Mouse (Mus musculus): ENCODE results near the gene Nus1.

The Nus1 gene

DNA sequence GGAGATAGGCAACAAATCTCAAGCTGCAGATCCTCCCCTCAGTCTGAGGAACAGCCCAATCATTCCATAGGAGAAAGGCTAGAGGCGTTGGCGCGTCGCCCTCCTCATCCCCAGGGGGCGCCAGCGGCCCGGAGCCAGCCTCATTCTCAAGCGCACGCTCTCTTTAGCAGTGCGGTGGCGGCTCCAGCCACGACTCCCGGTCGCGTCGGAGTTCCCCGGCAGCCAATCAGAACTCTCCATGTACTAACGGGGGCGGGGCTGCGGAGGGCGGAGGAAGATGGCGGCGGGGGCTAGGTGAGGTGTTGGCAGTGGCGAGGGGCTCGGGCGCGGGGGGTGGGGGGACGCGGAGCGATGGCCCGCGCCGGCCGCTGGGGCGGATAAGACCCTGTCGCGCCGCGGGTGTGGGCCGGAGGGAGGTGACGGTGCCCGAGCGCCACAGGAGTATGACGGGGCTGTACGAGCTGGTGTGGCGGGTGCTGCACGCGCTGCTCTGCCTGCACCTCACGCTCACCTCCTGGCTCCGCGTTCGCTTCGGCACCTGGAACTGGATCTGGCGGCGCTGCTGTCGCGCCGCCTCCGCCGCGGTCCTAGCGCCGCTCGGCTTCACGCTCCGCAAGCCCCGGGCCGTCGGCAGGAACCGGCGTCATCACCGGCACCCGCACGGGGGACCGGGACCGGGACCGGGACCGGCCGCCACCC lies at the start of gene Nus1:
Gene Nus1, plus strand, starts transcription at position 249 of the 699 bp plus-strand sequence.
- peak; percentile 98 for DNase-seq

DNA sequence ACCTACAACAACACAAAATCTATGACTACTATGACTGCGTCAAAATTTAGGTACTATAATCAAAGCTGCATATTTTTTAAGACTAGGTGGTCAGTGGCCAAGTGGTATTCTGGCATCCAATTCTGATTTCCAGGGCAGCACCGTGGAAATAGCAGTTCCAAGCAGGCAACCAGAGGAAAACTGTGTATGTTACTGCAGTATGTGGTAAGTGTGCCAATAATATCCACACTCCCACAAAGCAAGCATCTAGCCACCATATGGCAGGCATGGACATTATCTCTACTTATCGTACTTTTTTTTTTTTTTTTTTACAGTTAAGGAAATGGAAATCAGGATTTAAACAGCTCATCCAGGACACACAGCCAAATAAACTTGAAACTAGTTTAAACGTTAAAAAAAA lies 49.0 kb upstream of the Nus1 start:
- DNase-seq, result peak; percentile 56

DNA sequence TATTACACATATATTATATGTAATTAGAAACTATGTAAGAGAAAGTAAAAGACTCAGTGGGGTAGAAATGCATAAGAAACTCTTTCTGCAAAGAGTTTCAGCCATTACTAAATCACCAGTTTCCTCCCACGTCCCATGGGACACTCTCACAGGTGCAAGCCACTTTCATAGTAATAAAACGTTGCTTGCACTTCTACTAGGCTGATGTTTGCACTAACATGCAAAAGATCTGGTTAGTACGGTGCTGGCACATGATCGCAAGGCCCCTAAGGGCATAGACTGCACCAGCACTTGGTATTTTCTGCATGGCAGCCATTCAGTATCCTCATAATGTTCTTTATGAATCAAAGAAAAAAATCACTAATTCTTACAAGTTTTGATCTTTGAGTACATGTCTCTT lies 43.5 kb upstream of the Nus1 start:
- no peak for DNase-seq

DNA sequence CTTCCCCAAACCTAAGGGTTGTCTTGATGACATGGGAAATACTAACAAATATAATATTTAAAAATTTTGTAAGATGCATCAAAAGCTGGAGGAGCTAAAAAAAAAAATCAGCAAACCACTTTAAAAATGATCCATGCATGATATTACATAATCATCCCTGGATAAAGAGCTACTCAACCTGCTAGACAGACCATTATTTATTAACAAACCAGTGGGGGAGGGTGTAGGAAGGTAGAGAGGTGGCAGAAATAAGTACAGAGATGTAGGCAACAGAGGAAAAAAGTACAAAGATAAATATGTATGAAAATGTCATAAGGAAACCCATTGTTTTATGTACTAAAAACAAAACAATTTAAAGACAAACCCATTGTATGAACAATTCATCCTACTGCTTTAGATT lies 42.7 kb upstream of the Nus1 start:
- DNase-seq, result no peak

DNA sequence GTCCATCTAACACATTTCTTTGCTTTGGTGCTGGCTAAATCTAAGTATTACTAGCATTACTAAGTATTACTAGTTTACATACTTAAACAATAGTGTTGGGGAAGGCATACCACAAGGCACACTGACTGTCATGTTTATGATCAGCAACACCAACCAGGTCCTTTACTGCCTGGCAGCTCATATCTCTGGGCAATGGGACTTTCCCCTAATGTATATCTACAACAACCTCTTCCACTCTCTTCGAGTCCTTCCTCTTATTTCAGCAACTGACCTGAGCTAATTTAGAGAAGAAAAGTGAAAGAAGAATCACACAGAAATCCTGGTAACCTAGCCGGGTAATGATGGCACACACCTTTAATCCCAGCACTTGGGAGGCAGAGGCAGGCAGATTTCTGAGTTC lies 40.9 kb upstream of the Nus1 start:
- DNase-seq, result no peak

DNA sequence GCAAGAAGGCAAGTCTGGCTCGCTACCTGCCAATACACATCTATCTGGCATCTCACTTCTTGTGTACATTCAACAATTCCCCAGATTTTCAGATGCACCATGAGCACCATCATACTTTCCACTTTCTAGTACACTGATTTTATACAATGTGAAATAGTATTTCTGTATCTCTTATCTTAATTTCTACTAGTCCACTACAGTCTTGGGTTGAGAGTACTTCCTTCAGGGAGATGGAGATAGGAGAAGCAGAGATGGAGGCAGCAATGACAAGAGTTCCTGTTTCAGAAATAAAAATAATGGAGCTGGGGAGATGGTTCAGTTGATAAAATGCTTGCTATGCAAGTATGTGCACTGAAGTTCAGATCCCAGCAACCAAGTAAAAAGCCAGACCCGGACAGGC lies 39.5 kb upstream of the Nus1 start:
- no peak for DNase-seq

DNA sequence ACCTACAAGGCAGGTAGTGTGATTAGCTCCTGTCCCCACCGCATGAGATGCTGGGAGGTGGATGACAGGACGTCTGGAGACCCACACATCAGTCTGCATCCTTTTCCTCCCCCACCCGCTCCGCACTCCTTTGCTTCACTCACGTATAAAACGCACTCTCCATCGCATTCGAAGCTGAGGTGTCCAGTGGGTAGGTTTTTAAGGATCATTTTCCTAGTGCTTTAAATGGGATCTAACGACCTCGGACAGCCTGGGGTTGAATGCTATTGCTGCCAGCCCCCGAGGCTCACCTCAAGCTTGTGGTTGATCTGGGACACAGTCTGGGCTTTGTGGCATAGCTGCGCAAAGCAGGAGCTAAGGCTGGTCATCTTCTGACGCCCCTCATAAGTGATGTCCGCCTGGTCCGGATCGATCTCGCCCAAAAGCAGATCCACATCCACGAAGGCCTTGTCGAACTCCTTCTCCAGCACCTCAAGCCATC lies 36.0 kb upstream of the Nus1 start:
- no peak for DNase-seq

DNA sequence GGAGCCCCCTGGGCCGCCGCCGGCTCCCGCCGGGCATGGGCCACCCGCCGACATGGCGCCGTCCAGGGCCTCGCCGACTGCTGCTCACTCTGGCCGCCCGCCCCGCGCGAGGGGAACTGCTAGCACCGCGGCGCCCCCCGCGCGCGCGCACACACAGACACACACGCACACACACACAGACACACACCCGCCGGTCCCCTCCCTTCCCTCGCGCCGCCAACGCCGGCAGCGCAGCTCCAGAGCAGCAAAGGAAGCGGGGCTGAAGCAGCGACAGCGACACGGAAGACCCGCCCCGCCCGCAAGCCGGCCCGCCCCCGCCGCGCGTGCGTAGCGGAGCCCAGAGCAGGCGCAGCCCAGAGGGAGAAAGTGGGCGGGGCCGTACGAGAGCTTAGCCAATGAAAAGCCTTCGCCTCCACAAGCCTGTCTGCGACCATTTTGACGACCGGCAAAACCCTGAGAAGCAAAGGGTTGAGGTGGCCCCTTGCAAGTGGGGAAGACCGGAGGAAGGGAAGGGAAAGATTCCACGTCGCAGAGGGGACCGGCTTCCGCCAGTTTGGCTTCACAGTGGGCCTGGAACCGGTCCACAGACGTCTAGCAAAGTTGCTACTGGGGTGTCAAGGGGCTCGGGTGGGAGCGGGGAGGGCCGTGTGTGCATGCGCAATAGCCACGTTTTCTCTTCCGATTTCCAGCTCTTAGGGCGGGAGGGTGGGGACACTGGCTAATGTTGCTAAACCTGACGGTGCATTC lies 35.3 kb upstream of the Nus1 start, which contains the start of gene Gopc:
Gene Gopc, minus strand, starts transcription at position 280 of the 747 bp plus-strand sequence.
- peak; percentile 98 for DNase-seq

DNA sequence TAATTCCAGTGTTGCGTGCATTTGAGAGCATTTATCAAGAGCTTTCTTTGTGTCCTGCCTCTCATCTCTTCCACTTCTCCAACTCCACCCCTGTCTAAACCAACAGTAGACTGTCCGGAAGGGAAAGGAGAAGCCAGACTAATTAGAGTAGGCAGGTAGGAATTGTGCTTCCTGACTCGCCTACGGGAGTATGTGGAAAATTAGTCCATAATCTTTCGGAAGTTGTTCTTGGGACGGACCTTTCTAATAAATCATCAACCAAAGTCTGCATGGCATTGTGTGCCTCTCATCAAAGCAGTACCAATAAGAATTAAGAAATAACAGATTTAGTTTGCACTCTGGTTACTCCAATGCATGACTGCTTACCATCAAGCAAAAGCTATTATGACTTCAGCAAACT lies 34.3 kb upstream of the Nus1 start:
- DNase-seq, result no peak

DNA sequence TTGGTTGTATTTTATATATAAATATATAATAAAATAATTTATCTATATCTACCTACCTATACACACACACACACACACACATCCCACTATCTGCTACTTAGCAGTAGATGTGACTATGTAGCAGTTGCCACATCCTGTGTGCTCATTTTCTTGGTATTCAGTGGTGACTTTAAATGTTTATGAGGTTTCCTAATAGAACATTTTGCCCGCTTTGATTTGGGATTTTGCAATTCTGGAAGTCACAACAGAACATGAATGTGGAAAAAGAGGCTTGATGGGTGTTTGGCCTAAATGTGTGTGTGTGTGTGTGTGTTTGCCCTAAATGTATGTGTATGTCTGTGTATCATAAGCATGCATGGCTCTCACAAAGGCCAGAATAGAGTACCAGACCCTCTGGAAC lies 33.8 kb upstream of the Nus1 start:
- DNase-seq, result no peak

DNA sequence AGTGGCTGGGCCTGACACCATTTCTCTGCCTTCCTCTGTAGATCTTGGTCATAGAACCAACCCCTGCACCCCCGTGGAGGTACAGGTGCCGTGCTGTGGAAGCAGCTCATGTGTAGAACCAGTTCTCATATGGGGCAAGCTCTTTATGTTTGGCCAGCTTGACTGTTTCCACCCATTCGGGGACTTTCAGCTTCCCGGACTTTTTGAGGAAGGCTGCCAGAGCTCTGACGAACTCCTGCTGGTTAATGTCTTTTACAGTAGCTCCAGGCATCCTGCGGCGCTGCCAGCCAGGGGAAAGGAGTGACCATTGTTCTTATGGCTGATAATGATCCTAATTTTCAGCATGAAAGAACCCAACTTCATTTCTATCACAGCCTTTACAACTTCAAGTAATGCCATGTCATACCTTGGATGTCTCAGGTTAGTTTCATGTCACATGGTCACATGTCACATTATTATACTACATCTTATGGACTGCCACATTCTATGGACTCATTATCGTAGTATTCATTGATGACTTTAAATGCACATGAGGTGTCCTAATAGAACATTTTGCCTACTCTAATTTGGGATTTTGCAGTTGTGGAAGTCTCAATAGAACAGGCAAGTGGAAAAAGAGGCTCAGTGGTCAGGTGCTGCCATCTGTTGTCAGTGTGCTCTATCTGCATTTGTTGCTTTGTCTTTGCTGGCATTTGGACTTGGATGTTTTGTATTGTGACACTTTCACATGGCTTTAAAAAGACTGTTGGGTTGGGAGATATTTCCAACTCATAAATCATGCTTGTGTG lies 32.3 kb upstream of the Nus1 start:
- DNase-seq, result peak; percentile 56

DNA sequence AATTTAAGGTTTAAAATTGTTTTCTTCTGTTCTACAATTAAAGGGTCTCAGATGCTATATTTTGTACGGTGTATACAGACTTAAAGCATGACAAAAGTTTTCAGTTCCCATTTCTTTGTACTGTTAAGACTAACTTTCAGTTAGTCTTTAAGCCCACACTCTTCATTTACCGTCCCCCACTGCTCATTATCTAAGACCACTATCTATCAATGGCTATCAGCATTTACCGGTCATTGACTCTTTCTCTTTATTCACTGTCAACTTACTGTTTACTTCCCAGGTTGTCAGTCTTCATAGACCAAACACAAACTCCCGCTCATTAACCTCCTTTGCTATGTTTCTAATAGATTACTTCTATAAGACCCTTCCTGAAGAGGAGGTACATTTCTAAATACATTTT lies 30.2 kb upstream of the Nus1 start:
- DNase-seq, result no peak

DNA sequence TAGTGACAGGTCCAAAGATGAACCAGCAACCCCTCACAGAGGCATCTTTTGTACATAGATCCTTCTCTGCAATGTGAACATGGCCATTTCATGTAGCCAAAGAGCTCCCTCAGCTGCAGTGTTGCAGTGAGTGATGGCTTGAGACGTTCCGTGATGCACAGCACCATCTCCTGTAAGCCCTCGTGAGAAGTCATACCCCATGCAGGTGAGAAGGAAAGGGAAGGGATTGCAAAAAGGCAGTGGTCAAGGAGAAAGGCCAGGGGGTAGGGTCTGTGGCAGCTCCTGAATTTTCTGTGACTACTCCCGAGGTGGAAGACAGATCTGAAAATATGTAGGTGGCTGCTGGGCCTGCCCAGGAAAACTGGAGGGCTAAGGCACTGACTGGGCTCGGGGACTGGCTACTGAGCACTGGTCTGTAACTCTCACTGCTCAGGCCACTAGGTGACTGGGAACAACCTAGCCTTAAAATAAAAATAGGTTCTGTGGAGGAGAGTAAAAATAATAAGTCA lies 28.4 kb upstream of the Nus1 start, which contains the start of gene Nepn:
Gene Nepn, plus strand, starts transcription at position 51 of the 509 bp plus-strand sequence.
- DNase-seq, result no peak

DNA sequence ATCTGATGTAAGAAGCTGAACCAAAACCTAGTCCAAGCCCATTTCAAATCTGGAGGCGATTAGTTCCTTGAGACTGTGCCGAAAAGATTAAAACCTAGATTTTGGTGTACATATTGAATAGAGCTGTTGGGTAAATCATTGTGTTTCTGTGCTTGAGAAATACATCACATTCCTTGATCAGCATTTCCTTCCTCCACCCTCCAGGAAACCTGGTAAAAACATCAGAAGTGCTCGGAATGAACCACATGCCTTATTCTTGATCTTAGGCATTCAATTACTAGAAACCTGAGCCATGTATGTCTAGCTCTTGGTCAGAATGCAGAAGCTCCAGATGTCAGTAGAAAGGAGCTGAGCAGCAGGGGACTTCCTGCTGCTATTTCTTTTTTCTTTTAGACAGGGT lies 27.9 kb upstream of the Nus1 start:
- no peak for DNase-seq

DNA sequence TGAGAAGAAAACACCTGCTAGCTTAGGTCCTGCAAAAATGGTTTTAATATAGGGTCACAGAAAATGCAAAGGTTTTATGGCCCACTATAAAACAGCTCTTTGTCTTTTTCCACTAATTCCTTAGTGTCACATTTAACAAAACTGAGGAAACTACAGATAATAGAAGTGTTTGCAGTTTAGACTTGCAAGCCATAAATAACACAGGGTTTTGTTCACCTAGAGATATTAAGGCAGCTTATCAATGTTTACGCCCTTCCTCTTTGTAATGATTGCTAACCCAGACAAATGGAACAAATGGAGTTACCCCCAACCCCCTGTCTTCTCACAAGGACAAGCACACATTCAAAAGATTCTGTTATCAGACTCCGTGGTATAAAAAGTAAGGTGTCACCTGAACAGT lies 26.1 kb upstream of the Nus1 start:
- no peak for DNase-seq

DNA sequence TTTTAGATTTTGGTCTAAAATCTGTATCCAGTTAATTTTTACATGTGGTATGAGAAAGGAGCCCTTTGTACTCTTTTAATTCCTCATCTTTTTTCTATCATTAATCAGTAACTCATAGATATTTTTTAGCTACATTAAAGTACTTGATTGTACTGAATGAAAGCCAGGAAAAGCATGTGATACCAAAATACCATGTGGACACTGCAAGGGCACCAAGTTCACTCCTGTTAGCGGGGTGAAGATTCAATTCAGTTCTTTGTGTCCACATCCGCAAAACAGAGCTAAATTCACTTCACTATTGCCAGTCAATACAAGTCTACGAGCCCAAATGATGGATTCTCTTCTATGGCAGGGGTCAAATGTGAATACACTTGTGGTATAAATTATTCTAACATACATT lies 20.7 kb upstream of the Nus1 start:
- no peak for DNase-seq

DNA sequence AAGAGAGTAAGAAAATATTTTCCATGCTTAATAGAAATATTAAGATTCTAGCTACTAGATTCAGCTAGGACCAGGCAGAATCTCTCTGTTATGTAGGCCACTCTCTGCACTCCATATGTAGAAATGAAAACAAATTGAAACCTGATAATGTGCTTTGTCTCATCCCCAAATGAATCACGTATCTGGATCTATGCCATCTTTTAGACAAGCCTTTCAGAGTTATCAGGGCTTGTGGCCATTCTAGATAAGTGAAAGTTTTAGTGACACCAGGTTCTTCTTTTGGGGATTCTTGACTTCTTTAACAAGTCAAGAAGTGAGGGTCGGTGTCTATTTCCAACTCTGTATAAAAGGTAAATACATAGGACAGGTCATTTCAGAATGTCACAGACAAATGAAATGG lies 18.6 kb upstream of the Nus1 start:
- no peak for DNase-seq

DNA sequence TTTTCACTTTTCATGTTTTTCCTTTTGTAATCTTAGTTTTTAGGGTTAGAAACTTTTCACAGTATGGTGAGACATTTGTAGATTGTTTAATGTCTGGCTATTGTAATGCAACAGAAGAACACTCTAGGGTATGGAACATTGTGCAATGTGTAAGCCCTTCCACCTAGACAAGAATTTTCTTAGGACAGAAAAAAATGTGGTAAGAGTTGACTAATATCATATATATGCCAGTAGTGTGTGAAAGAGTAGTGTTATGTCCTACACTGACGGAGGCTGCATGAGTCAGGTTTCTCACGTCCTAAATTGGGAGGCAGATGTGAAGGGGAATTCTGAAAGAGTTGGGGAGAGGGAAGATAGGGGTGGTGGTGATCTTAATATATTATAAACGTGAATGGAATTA lies 17.6 kb upstream of the Nus1 start:
- DNase-seq, result no peak

DNA sequence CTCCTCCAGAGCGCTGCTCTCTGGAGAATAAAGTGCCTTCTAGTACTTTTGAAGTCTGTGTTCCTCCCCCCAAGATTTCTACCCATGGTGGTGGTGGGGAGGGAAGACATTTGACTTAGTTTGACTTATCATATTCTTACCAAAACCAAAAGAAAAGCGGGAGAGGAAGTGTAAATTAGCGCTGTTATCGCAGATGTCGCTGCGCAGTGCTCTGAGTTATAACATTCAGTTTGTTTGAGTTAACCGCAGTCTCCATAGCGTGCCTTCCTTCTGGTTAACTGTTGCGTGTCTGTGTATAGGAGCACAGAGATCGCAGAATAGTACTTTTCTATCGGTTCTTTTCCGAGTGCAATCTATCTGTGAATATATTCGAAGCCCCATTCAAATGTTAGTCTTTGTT lies 12.2 kb upstream of the Nus1 start:
- DNase-seq, result no peak

DNA sequence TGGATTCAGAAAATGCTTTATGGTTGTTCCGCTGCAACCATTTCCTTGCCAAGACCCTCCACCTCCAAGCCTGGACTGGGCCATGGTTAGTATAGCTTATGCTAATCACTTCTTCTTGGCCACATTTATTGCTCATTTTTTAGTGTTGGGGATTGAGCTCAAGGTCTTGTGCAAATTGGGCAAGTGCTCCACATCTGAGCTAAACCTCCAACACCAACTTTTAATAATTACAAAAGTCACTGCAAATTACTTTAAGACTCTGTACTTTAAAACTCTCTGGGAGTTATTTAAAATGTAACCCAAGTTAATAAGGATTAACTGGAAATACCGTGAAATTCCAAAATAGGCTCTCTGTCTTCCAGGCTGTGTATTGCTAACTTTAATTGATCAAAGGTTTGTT lies 9.8 kb upstream of the Nus1 start:
- no peak for DNase-seq

DNA sequence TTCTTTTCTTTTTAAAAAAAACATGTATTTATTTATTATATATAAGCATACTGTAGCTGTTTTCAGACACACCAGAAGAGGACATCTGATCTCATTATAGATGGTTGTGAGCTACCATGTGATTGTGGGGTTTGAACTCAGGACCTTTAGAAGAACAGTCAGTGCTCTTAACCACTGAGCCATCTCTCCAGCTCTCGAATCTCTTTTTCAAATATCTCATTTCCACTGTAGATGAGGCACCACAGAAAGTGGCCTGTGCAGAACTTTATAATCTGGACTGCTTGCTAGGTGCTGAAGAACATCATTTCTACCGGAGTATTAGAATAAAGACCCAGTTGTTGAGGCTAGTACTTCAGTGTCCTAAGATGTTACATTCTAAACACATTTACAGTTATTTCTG lies 2.3 kb upstream of the Nus1 start:
- no peak for DNase-seq

DNA sequence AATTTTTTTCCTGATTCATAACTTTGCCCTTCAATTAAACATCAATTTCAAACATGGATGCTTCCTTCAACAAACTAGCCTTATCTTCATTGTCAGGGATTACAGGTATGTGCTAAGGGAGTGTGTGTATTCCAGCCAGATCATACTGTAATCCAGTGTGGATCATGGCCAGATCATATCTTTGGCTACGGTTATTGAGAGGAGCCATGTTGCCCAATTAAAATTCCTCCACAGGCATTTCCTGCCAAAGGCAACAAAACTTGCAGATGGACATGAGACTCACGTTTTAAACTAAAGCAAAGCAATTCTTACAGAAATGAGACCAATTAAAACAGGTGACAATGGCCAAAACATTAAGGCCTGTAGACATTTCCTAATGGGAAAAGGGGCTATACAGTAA lies 889 bp upstream of the Nus1 start:
- peak; percentile 22 for DNase-seq
